Mouse (Mus musculus): ENCODE measurements around the gene E130208F15Rik.

GRCm38 (mm10) chr7:30280670-30281138 is 40.8 kb upstream of the E130208F15Rik start:
- TF ChIP-seq CTCF (IDR thresholded peaks at IDR 0.05; ENCODE audit: control insufficient read depth, insufficient read depth, insufficient replicate concordance, low read depth, low read length) (no peak), POLR2A (IDR thresholded peaks at IDR 0.05; ENCODE audit: control insufficient read depth, low read depth, low read length) (no peak)
